Mouse (Mus musculus) stomach, embryonic 16.5 days (tissue): ENCODE measurements around the gene Cox4i2. TPM values are rescaled to one million over a fixed set of nuclear protein-coding genes. Genes with fewer than 3 reads are reported as not detected.

Experiments
- ATAC-seq: fragments of 200-750 bp; cut with Nextera tagmentation; 2 replicates; pipeline ENCODE4 v1.8.0; 2017; ENCODE audit warnings: moderate number of reproducible peaks, moderate TSS enrichment; ENCODE audit not compliant: insufficient read depth, low FRiP score
- H3K27ac ChIP-seq: fragments of 300-500 bp; sonication (generic); 2 replicates; pipeline ENCODE4 v1.5.1; 2014; ENCODE audit warnings: low read length
- H3K27me3 ChIP-seq: fragments of 300-500 bp; sonication (generic); 2 replicates; pipeline ENCODE4 v1.6.1; 2014; ENCODE audit warnings: low read length, control low read depth, mixed read lengths; ENCODE audit not compliant: control insufficient read depth, insufficient read depth
- H3K36me3 ChIP-seq: fragments of 300-500 bp; sonication (generic); 2 replicates; pipeline ENCODE4 v1.6.1; 2014; ENCODE audit warnings: low read length; ENCODE audit not compliant: control insufficient read depth, insufficient read depth
- H3K4me1 ChIP-seq: fragments of 300-500 bp; sonication (generic); 2 replicates; pipeline ENCODE4 v1.6.1; 2014; ENCODE audit warnings: low read length, control low read depth, mixed read lengths; ENCODE audit not compliant: control insufficient read depth, insufficient read depth
- H3K4me2 ChIP-seq: fragments of 300-500 bp; sonication (generic); 2 replicates; pipeline ENCODE4 v1.6.1; 2014; ENCODE audit warnings: low read depth, low read length, mixed read lengths
- H3K4me3 ChIP-seq: fragments of 300-500 bp; sonication (generic); replicated peaks from 2 replicates; pipeline ENCODE4 v1.5.1; 2014; ENCODE audit warnings: mild to moderate bottlenecking, low read length
- H3K9ac ChIP-seq: fragments of 300-500 bp; sonication (generic); 2 replicates; pipeline ENCODE4 v1.6.1; 2014; ENCODE audit warnings: low read length
- H3K9me3 ChIP-seq: fragments of 300-500 bp; sonication (generic); replicated peaks from 2 replicates; pipeline ENCODE4 v1.6.1; 2016; ENCODE audit warnings: low read length, control low read depth; ENCODE audit not compliant: control insufficient read depth
- WGBS: fragments of 180-500 bp; shearing (Covaris S2); extraction: QIAGEN DNeasy Blood & Tissue Kit; methylation state at CpG from one replicate; pipeline ENCODE4 v1.1.7; 2014; 5-methylcytosine and 5-hydroxymethylcytosine counted together
- polyA plus RNA-seq: library from polyadenylated mRNA; unstranded; fragments of >200 nt; fragmentation: Nextera tagmentation; extraction: Ambion mirVana; gene quantifications from 2 replicates; pipeline ENCODE4 v1.2.1, GENCODE M21; 2015

Cox4i2 gene
- polyA plus RNA-seq, result 21.3 and 23.9 TPM in 2 replicates

GRCm38 (mm10) chr2:152753944-152754711 is at the start of gene Cox4i2:
Gene Cox4i2, plus strand, starts transcription at chr2:152754173.
- Histone ChIP-seq H3K9me3 (no peaks in the 10 kb centered on the region), H3K4me3 (peak within 1 kb of the TSS; percentile 37), H3K27ac (no peak within 1 kb of the TSS), H3K9ac (peak within 1 kb of the TSS; percentile 62), H3K36me3 (no peaks in the 10 kb centered on the region), H3K4me1 (peaks cover 9% of the 10 kb centered on the region), H3K4me2 (peak within 1 kb of the TSS; percentile 57), H3K27me3 (no peaks in the 10 kb centered on the region)
- peak; percentile 38; the same call in 1 of the 2 replicates for ATAC-seq
- 7% methylated on average over 30 of the region's 30 CpGs for WGBS

- no peak overlapping the region for H3K9ac ChIP-seq
- WGBS, result 83% methylated on average over 5 of the region's 5 CpGs
Measured at GRCm38 (mm10) chr2:152704256-152704605, 49.7 kb upstream of the Cox4i2 start.

GRCm38 (mm10) chr2:152704811-152705370 is 49.1 kb upstream of the Cox4i2 start:
- Histone ChIP-seq H3K27me3 (no peaks in the 10 kb centered on the region), H3K4me2 (no peak overlapping the region), H3K9me3 (no peaks in the 10 kb centered on the region), H3K9ac (no peak overlapping the region), H3K36me3 (peaks cover 17% of the 10 kb centered on the region), H3K27ac (no peak overlapping the region), H3K4me3 (no peak overlapping the region), H3K4me1 (peaks cover 30% of the 10 kb centered on the region)
- 93% methylated on average over 14 of the region's 14 CpGs for WGBS
- ATAC-seq, result no peak

More at GRCm38 (mm10) chr2:152704256-152704605, 49.7 kb upstream of the Cox4i2 start:
- Histone ChIP-seq H3K4me3 (no peak overlapping the region), H3K27me3 (no peaks in the 10 kb centered on the region), H3K4me1 (peaks cover 29% of the 10 kb centered on the region), H3K9me3 (no peaks in the 10 kb centered on the region), H3K27ac (no peak overlapping the region), H3K36me3 (peaks cover 17% of the 10 kb centered on the region), H3K4me2 (no peak overlapping the region)
- ATAC-seq, result no peak

- Histone ChIP-seq H3K27me3 (no peaks in the 10 kb centered on the region), H3K9ac (peak overlapping the region; percentile 34), H3K4me1 (peaks cover 32% of the 10 kb centered on the region), H3K27ac (peak overlapping the region; percentile 92), H3K36me3 (peaks cover 6% of the 10 kb centered on the region), H3K4me3 (no peak overlapping the region), H3K4me2 (no peak overlapping the region), H3K9me3 (no peaks in the 10 kb centered on the region)
- 70% methylated on average over 22 of the region's 22 CpGs for WGBS
- no peak for ATAC-seq
Measured at GRCm38 (mm10) chr2:152705993-152706571, 47.9 kb upstream of the Cox4i2 start.

- H3K4me3 ChIP-seq, result peak overlapping the region; percentile 43
- peak overlapping the region; percentile 73 for H3K9ac ChIP-seq
- H3K36me3 ChIP-seq, result no peaks in the 10 kb centered on the region; the same call in 1 of the 2 replicates
- H3K4me1 ChIP-seq, result peaks cover 34% of the 10 kb centered on the region
- peak overlapping the region; percentile 67 for H3K4me2 ChIP-seq
- WGBS, result 22% methylated on average over 7 of the region's 7 CpGs
- no peaks in the 10 kb centered on the region for H3K9me3 ChIP-seq
- H3K27me3 ChIP-seq, result no peaks in the 10 kb centered on the region
- H3K27ac ChIP-seq, result peak overlapping the region; percentile 92
- no peak for ATAC-seq
Measured at GRCm38 (mm10) chr2:152707186-152707585, 46.8 kb upstream of the Cox4i2 start.

- peak; percentile 97 for ATAC-seq
- Histone ChIP-seq H3K4me1 (peaks cover 34% of the 10 kb centered on the region), H3K9ac (peak overlapping the region; percentile 73), H3K36me3 (no peaks in the 10 kb centered on the region; the same call in 1 of the 2 replicates), H3K4me2 (peak overlapping the region; percentile 67), H3K9me3 (no peaks in the 10 kb centered on the region), H3K4me3 (peak overlapping the region; percentile 43), H3K27me3 (no peaks in the 10 kb centered on the region), H3K27ac (peak overlapping the region; percentile 92)
- 7% methylated on average over 31 of the region's 31 CpGs for WGBS
Measured at GRCm38 (mm10) chr2:152707627-152708026, 46.3 kb upstream of the Cox4i2 start.

- Histone ChIP-seq H3K27me3 (no peaks in the 10 kb centered on the region), H3K4me1 (peaks cover 34% of the 10 kb centered on the region), H3K4me3 (no peak overlapping the region), H3K9ac (no peak overlapping the region), H3K9me3 (no peaks in the 10 kb centered on the region), H3K36me3 (no peaks in the 10 kb centered on the region; the same call in 1 of the 2 replicates), H3K27ac (no peak overlapping the region), H3K4me2 (no peak overlapping the region)
- WGBS, result 75% methylated on average over 5 of the region's 5 CpGs
- ATAC-seq, result no peak
Measured at GRCm38 (mm10) chr2:152709066-152709465, 44.9 kb upstream of the Cox4i2 start.

- Histone ChIP-seq H3K27me3 (no peaks in the 10 kb centered on the region), H3K36me3 (no peaks in the 10 kb centered on the region), H3K4me2 (no peak overlapping the region), H3K4me1 (peaks cover under 1% of the 10 kb centered on the region; the same call in 1 of the 2 replicates), H3K27ac (peak overlapping the region; percentile 23), H3K9ac (no peak overlapping the region), H3K9me3 (no peaks in the 10 kb centered on the region), H3K4me3 (no peak overlapping the region)
- ATAC-seq, result peak; percentile 74; the same call in 1 of the 2 replicates
- 51% methylated on average over 6 of the region's 6 CpGs for WGBS
Measured at GRCm38 (mm10) chr2:152716241-152716772, 37.7 kb upstream of the Cox4i2 start.

- no peaks in the 10 kb centered on the region for H3K4me1 ChIP-seq
- H3K4me2 ChIP-seq, result no peak overlapping the region
- H3K9me3 ChIP-seq, result no peaks in the 10 kb centered on the region
- H3K27me3 ChIP-seq, result no peaks in the 10 kb centered on the region
- H3K27ac ChIP-seq, result peak overlapping the region; percentile 8; the same call in 1 of the 2 replicates
- no peak overlapping the region for H3K4me3 ChIP-seq
- 0 out of 2 replicates have a peak overlapping the region, but pooled peaks have one; percentile 16 for H3K9ac ChIP-seq
- no peak for ATAC-seq
- 62% methylated on average over 11 of the region's 11 CpGs for WGBS
- no peaks in the 10 kb centered on the region for H3K36me3 ChIP-seq
Measured at GRCm38 (mm10) chr2:152717652-152718051, 36.3 kb upstream of the Cox4i2 start.
